In the genomic region with DNA sequence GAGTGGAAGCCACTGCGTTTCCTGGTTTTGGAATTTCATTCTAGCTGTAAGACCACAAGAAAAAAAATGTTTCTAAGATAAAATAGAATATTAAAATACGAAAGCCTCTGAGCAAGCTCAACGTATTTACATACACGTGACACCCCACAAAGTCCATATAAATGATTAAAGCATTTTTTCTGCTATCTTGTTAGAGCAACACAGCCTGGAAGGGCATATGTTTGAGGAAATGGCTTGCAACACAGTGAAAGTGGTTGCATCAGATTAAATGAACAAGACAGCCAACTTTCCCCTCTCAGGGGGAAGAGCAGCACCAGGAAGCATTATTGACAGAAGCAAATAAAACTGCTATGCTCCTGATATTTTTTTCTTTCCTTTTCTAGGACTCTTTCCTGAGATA, we compare ENCODE assay signal across 16 mouse cellular contexts.
"Had no signal": no experiment of that assay in that cellular context is flagged by ENCODE, and none has a peak within 500 bp of the region (broad histone marks: within the 10 kb centered on the region; RNA-seq: fewer than 3 reads in every experiment).

No protein-coding gene starts in this region.

- H3K36me3 ChIP-seq: liver, embryonic 12.5 days; liver, embryonic 15.5 days had no signal

- H3K27me3 ChIP-seq: liver, embryonic 12.5 days; liver, embryonic 15.5 days had no signal

- H3K27ac ChIP-seq: kidney, postnatal 0 days; left cerebral cortex, adult 2 months; liver, embryonic 12.5 days; liver, embryonic 15.5 days; stomach, postnatal 0 days had no signal

- DNase-seq: kidney, adult 18-20 months; kidney, adult 9 months; kidney, postnatal 36 days; layer of hippocampus, postnatal 36 days; lung, adult 18-20 months; lung, postnatal 14 days; lung, postnatal 4 days; right cerebral cortex, adult 18-20 months; right cerebral cortex, postnatal 14 days; right cerebral cortex, postnatal 4 days; thymus, postnatal 25 days had no signal

- H3K4me3 ChIP-seq: left cerebral cortex, adult 2 months; liver, embryonic 12.5 days; liver, embryonic 15.5 days had no signal

- H3K9ac ChIP-seq: liver, embryonic 12.5 days; liver, embryonic 15.5 days had no signal

- H3K9me3 ChIP-seq: liver, embryonic 12.5 days; liver, embryonic 15.5 days had no signal

- H3K4me1 ChIP-seq: liver, embryonic 12.5 days; liver, embryonic 15.5 days had no signal
